Mouse (Mus musculus) MEL (cell line): ENCODE measurements around the gene Hist1h2ad. TPM values are rescaled to one million over a fixed set of nuclear protein-coding genes. Genes with fewer than 3 reads are reported as not detected.

Experiments used
- DNase-seq: peaks from one replicate; pipeline ENCODE4 v3.0.0; 2011; ENCODE audit warnings: low read depth, low spot score
- H3K27ac ChIP-seq: 2 replicates; pipeline ENCODE4 v1.5.1; 2012; ENCODE audit warnings: low read depth, mild to moderate bottlenecking, control low read depth, low read length, moderate library complexity; ENCODE audit not compliant: control insufficient read depth
- H3K27me3 ChIP-seq, 2 experiments: fragments of 150-350 bp in 1 of 2; sonication (generic) in 1 of 2; 2 replicates each; pipeline ENCODE4 v1.6.1; 2012; ENCODE audit warnings: low read length in 2 of 2, mild to moderate bottlenecking in 2 of 2, improper control_type of control experiment in 1 of 2, moderate library complexity in 1 of 2; ENCODE audit not compliant: insufficient read depth in 2 of 2, control insufficient read depth in 1 of 2
- H3K36me3 ChIP-seq, 2 experiments: 2 replicates each; pipeline ENCODE4 v1.6.1; 2012 to 2014; ENCODE audit warnings: low read length in 2 of 2, improper control_type of control experiment in 1 of 2, inconsistent platforms in 1 of 2, mild to moderate bottlenecking in 1 of 2; ENCODE audit not compliant: insufficient read depth in 2 of 2, control insufficient read depth in 1 of 2
- H3K4me1 ChIP-seq, 2 experiments: fragments of 150-350 bp in 1 of 2; sonication (generic) in 1 of 2; 2 replicates each; pipeline ENCODE4 v1.6.1; 2012; ENCODE audit warnings: low read length in 2 of 2, improper control_type of control experiment in 1 of 2, mild to moderate bottlenecking in 1 of 2; ENCODE audit not compliant: insufficient read depth in 2 of 2, control insufficient read depth in 1 of 2
- H3K4me3 ChIP-seq, 2 experiments: fragments of 150-350 bp in 1 of 2; sonication (generic) in 1 of 2; 2 replicates each; pipeline ENCODE4 v1.5.1; 2012; ENCODE audit warnings: low read depth in 2 of 2, low read length in 2 of 2, mild to moderate bottlenecking in 2 of 2, moderate library complexity in 2 of 2, control low read depth in 1 of 2, improper control_type of control experiment in 1 of 2; ENCODE audit not compliant: control insufficient read depth in 1 of 2, insufficient read depth in 1 of 2
- H3K79me2 ChIP-seq: 2 replicates; pipeline ENCODE4 v1.6.1; 2012; ENCODE audit warnings: mild to moderate bottlenecking, low read length, moderate library complexity; ENCODE audit not compliant: control insufficient read depth, poor library complexity, insufficient read depth
- H3K9ac ChIP-seq: 2 replicates; pipeline ENCODE4 v1.6.1; 2012; ENCODE audit warnings: low read depth, mild to moderate bottlenecking, control low read depth, low read length, moderate library complexity; ENCODE audit not compliant: control insufficient read depth, poor library complexity, severe bottlenecking
- H3K9me3 ChIP-seq: fragments of 150-350 bp; sonication (generic); replicated peaks from 2 replicates; pipeline ENCODE4 v1.6.1; 2012; ENCODE audit warnings: mild to moderate bottlenecking, low read length, improper control_type of control experiment, moderate library complexity; ENCODE audit not compliant: insufficient read depth
- E2F4 ChIP-seq: IDR thresholded peaks from 2 replicates; pipeline ENCODE4 v1.6.1; 2011; ENCODE audit warnings: low read depth, low read length, improper control_type of control experiment, borderline replicate concordance
- ELF1 ChIP-seq: IDR thresholded peaks from 2 replicates; pipeline ENCODE4 v1.6.1; 2014; ENCODE audit warnings: low read depth, mild to moderate bottlenecking, inconsistent platforms, low read length, improper control_type of control experiment, moderate library complexity
- ETS1 ChIP-seq: IDR thresholded peaks from 2 replicates; pipeline ENCODE4 v1.6.1; 2012; ENCODE audit warnings: low read depth, mild to moderate bottlenecking, inconsistent platforms, low read length, improper control_type of control experiment, moderate library complexity
- GATA1 ChIP-seq: IDR thresholded peaks from 2 replicates; pipeline ENCODE4 v1.6.1; 2011; ENCODE audit warnings: low read depth, low read length, improper control_type of control experiment
- JUND ChIP-seq: IDR thresholded peaks from 2 replicates; pipeline ENCODE4 v1.6.1; 2011; ENCODE audit warnings: low read depth, mild to moderate bottlenecking, improper control_type of control experiment, low read length
- MAFK ChIP-seq: IDR thresholded peaks from 2 replicates; pipeline ENCODE4 v1.6.1; 2011; ENCODE audit warnings: low read depth, mild to moderate bottlenecking, low read length, improper control_type of control experiment, borderline replicate concordance
- MAZ ChIP-seq: IDR thresholded peaks from 2 replicates; pipeline ENCODE4 v1.6.1; 2012; ENCODE audit warnings: low read depth, mild to moderate bottlenecking, inconsistent platforms, low read length, improper control_type of control experiment
- MXI1 ChIP-seq: IDR thresholded peaks from 2 replicates; pipeline ENCODE4 v1.6.1; 2011; ENCODE audit warnings: mild to moderate bottlenecking, low read depth, low read length, improper control_type of control experiment
- MYC ChIP-seq: IDR thresholded peaks from 2 replicates; pipeline ENCODE4 v1.6.1; 2011; ENCODE audit warnings: low read depth, mild to moderate bottlenecking, low read length, improper control_type of control experiment, moderate library complexity
- POLR2A ChIP-seq, 2 experiments: IDR thresholded peaks; 2 replicates each; pipeline ENCODE4 v1.6.1; 2011 to 2012; ENCODE audit warnings: low read length in 2 of 2, mild to moderate bottlenecking in 2 of 2, control low read depth in 1 of 2, improper control_type of control experiment in 1 of 2, low read depth in 1 of 2, moderate library complexity in 1 of 2; ENCODE audit not compliant: control insufficient read depth in 1 of 2, insufficient read depth in 1 of 2, poor library complexity in 1 of 2
- POLR2AphosphoS5 ChIP-seq: IDR thresholded peaks from 2 replicates; pipeline ENCODE4 v1.6.1; 2012; ENCODE audit warnings: low read depth, borderline replicate concordance, mild to moderate bottlenecking, inconsistent platforms, low read length, moderate library complexity, mixed read lengths
- TBP ChIP-seq: IDR thresholded peaks from 2 replicates; pipeline ENCODE4 v1.8.0; 2011; ENCODE audit warnings: low read depth, low read length, improper control_type of control experiment
- UBTF ChIP-seq: IDR thresholded peaks from 2 replicates; pipeline ENCODE4 v1.6.1; 2012; ENCODE audit warnings: low read depth, mild to moderate bottlenecking, inconsistent platforms, low read length, improper control_type of control experiment, moderate library complexity, borderline replicate concordance; ENCODE audit not compliant: insufficient read depth
- USF1 ChIP-seq: IDR thresholded peaks from 2 replicates; pipeline ENCODE4 v1.6.1; 2014; ENCODE audit warnings: low read depth, mild to moderate bottlenecking, inconsistent platforms, low read length, improper control_type of control experiment, moderate library complexity
- ZMIZ1 ChIP-seq: IDR thresholded peaks from 2 replicates; pipeline ENCODE4 v1.6.1; 2012; ENCODE audit warnings: low read depth, mild to moderate bottlenecking, inconsistent platforms, low read length, improper control_type of control experiment, moderate library complexity
- ZNF384 ChIP-seq: IDR thresholded peaks from 2 replicates; pipeline ENCODE4 v1.6.1; 2012; ENCODE audit warnings: low read depth, mild to moderate bottlenecking, inconsistent platforms, low read length, improper control_type of control experiment
- polyA plus RNA-seq, 2 experiments: library from polyadenylated mRNA; stranded (reverse) in 1 of 2; unstranded in 1 of 2; fragments of >175 nt in 1 of 2; fragments of >200 nt in 1 of 2; gene quantifications; 2 replicates each; pipeline versions ENCODE4 v1.2.1 to v1.2.4; 2012; ENCODE audit warnings: low replicate concordance in 2 of 2, low read depth in 1 of 2; ENCODE audit not compliant: insufficient read length in 2 of 2, insufficient read depth in 1 of 2, missing spikeins in 1 of 2
- total RNA-seq: library from RNA; depleted of rRNA; stranded (reverse); fragments of 300-350 nt; gene quantifications from 2 replicates; pipeline ENCODE4 v1.2.3, GENCODE M21; 2012

The Hist1h2ad gene
- total and polyA plus RNA-seq, 3 experiments: 0.14 to 924 TPM; not detected in 1

- Histone ChIP-seq H3K4me3 (peak within 1 kb of the TSS; percentile 50 to 81), H3K9ac (peak within 1 kb of the TSS; percentile 94), H3K36me3 (peaks cover 0 to 23% of the 10 kb centered on the region in 2 experiments; a peak in 2 of 4 replicates), H3K79me2 (peaks cover 4% of the 10 kb centered on the region; the same call in 1 of the 2 replicates), H3K4me1 (peaks cover 0 to 6% of the 10 kb centered on the region in 2 experiments; a peak in 2 of 4 replicates), H3K27ac (peak within 1 kb of the TSS; percentile 100), H3K27me3 (no peaks in the 10 kb centered on the region), H3K9me3 (no peaks in the 10 kb centered on the region)
- TF ChIP-seq POLR2A (IDR thresholded peaks at IDR 0.05; ENCODE audit: control insufficient read depth in 1 of 2, insufficient read depth in 1 of 2, low read depth in 1 of 2, low read length in 2 of 2, poor library complexity in 1 of 2) (peak; percentile 98), POLR2AphosphoS5 (peak; percentile 98), UBTF (peak; percentile 78; the same call in 1 of the 2 replicates), USF1 (no peak), MXI1 (no peak), MYC (no peak), TBP (peak; percentile 99)
- peak; percentile 98 for DNase-seq
These were observed 43.0 kb upstream of the Hist1h2ad start, which contains the start of gene Hist1h4h for GRCm38 (mm10) chr13:23530901-23531875. Hist1h4h (plus strand) TSS chr13:23531050.

GRCm38 (mm10) chr13:23532262-23533075 is 41.7 kb upstream of the Hist1h2ad start:
- Histone ChIP-seq H3K4me1 (peaks cover 0 to 4% of the 10 kb centered on the region in 2 experiments; a peak in 2 of 4 replicates), H3K79me2 (peaks cover 4% of the 10 kb centered on the region; the same call in 1 of the 2 replicates), H3K4me3 (peak overlapping the region; percentile 12 to 51), H3K27ac (peak overlapping the region; percentile 100)
- TF ChIP-seq MAFK (no peak), USF1 (no peak), GATA1 (no peak), ETS1 (no peak), ZNF384 (no peak), MAZ (no peak), E2F4 (no peak), ZMIZ1 (no peak), ELF1 (no peak), JUND (no peak)
- TF ChIP-seq, all 39 proteins: peak for 0
- peaks cover 0 to 29% of the 10 kb centered on the region in 2 experiments; a peak in 2 of 4 replicates for H3K36me3 ChIP-seq
- no peaks in the 10 kb centered on the region for H3K27me3 ChIP-seq
- peak; percentile 78 for DNase-seq
- peak overlapping the region; percentile 84 for H3K9ac ChIP-seq
- no peaks in the 10 kb centered on the region for H3K9me3 ChIP-seq
